Mouse (Mus musculus) thymus, adult 18-20 months (tissue): ENCODE measurements around the gene Rap1b.

Source experiments
- DNase-seq, 2 experiments: peaks; one replicate each; pipeline ENCODE4 v3.0.0; 2022; ENCODE audit warnings: mixed read lengths in 2 of 2

The Rap1b gene

DNA sequence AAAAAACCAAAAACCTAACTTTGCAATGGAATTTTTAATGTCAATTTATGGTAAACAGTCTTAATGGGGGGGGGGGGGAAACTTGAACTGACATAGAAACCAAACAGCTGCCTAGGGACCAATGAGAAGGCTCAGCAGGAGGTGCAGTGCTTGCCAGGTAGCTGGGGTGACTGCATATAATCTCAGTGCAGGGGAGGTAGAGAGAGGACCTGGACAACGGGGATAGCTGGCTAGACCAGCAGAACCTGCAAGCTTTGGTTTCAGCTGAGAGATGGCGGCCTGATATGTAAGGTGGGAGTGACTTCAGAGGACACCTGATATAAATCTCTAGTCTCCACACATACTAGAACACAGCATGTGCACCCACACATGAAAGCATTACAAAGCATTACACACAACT, 33.3 kb downstream of the Rap1b start:
- DNase-seq = no peak

DNA sequence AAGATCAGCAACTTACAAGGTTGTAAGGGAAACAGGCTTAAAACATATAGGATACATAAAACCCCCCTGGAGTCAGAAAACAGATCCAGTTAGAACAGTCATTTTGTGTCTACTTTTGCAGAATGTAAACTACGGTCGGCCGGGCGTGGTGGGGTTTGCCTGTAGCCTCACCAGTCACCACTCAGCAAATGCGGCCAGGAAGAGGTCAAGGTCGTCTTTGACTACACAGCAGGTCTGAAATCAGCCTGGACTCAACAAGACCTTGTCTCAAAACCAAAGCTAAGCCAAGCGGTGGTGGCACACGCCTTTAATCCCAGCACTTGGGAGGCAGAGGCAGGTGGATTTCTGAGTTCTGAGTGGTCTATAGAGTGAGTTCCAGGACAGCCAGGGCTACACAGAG, 34.3 kb downstream of the Rap1b start:
- DNase-seq = no peak

DNA sequence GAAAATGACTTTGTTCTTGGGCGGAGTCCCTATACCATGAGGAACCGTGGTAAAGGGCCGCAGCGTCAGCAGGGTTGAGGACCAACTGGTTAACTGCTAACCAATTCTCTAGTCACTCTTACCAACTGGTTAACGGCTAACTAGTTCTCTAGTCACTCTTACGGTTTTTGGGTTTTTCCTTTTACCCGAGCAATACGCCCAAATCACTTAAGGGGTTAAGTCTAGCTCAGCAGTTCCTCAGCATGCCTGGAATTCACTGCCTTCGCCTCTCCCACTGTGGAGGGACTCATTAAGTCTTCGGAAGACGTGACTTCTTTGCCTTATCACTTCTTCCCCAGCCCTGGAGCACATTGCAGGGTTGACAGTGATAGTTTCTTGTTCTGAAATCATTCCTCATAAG, 35.3 kb downstream of the Rap1b start:
- DNase-seq = no peak

DNA sequence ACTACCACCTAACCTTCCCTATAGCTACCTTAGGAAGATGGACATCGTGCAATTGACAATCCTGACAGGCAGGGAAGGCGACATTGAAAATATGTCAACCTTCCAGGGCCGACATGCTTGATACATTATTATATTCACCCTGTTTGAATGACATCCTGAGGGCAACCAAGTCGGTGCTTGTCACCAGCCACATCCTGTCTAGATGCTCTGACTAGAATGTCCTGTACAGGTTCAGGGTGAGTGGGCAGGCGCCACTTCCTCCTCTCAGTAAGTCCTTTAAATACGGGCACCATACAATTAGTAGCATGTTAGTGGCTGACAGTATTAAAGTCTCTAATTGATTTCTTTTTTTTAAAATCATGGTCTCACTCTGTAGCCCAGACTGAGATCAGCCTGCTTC, 37.8 kb downstream of the Rap1b start:
- no peak for DNase-seq

DNA sequence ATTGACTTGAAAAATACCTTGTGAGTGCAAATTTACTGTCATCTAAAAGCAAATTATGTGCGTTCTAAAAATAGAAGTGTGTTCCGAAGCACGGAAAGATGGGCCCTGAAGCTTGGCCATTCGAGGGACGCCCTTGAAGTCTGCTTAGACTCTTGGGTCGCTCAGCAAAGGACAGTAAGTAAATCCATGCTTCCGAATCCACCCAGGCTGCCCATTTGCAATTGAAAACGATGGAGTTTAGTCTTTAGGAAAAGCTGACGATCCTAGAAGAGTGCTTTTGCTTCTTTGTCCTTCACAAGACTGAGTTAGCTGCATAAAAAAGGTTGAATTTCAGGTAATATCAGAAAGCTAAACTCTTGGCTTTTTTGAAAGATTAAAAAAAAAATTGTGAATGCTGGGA, 39.9 kb downstream of the Rap1b start:
- DNase-seq = no peak

DNA sequence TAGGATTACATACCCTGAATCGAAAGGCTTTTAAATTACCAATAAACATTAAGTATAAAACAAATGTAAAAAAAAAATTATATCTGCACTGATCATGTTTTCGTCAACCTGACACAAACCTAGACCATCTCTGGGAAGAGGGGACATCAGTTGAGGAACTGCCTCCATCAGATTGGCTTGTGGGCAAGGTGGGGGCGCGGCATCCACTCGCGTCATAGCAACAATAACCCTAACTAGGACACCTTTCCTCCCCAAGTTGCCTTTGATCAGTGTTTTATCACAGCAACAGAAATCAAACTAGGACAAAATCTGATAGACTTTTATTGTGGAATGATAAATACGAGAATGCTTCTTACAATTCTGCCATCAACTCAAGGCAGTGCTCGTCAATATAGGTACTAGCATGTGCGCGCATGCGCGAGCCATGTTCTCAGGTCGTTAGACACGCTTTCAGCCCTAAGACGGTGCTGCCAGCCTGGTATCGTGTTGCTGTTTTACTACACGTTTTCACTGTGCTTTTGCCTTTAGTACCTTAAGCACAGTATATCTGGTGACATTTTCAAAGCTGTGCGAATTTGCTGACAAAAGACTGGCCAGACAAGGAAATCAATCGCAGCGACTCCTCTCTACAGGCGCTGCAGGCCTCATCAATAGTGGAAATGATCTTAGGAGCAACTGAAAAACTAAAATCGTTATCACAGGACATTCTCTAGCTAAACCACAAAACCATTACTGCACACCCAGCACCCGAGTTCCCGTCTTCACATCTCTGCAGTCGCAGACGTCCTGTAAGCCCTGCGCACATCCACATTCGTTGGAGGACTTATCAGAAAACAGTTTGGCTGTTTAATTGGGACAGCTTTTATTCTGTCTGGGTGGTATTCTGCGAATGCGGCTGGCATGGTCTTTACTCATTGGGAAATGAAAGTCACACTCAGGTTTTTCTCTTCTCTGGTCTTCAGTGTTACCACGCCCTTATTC, 41.7 kb downstream of the Rap1b start:
- DNase-seq = no peak

DNA sequence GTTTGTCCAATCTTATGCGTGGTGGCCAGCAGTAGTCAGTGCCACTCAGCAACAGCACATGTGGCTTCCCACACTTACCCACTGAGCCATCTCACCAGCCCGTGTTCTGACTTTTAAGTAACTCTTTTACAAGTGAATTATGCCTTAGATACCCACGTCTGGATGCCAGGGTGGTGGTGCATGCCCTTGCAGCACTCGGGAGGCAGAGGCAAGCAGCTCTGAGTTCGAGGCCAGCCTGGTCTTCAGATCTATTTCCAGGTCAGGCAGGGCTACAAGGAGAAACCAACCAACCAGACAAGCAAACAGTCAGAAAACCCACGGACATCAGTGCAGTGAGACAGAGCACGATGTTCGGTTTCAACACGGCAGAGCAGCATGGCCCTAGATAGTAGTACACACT, 43.9 kb downstream of the Rap1b start:
- no peak for DNase-seq

DNA sequence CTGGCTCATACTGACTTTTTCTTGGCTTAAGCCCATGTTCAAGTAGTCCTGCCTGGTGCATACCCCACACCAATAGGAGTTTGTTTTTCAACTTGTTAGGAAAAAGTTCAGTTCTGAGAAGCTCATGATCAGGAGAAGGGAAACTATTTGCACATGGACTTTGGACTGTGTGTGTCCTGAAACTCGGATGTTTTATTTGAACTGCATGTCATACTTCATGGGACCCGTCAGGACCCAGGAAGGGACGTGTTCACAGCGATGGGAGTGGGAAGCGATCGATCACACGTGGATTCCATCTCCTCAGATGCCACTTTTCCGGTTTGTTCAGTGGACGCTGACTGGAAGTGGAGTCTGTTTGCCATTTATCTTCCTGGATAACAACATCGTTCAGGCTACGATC, 46.0 kb downstream of the Rap1b start:
- no peak for DNase-seq

DNA sequence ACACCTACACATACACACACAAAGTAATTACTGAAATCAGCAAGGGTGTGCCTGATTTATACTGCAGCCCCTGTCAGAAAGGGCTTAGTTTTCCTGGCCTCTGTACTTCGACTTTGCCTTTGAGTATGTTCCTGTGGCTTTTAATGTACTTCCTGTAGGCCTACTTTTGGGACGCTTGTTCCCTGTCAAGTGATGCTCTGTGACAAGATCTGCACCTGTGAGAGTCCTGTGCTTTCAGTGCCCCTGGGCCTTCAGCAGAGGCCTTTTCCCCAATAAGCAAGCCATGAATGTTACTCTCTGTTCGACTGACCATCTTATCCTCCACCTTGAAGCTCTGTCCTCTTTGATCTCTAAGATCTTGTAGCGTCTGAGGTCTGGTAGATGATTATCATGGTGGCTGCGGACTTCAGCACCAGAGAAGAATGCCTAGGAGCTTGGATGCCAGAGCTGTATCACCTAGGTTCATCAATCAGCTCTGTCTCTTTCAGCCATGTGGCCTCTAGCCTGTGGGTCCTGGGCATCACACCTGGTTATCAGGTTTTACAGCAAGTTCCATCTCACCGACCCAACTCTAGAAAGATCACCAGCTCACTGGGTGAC, 47.3 kb downstream of the Rap1b start:
- DNase-seq = peak; percentile 23 to 62

DNA sequence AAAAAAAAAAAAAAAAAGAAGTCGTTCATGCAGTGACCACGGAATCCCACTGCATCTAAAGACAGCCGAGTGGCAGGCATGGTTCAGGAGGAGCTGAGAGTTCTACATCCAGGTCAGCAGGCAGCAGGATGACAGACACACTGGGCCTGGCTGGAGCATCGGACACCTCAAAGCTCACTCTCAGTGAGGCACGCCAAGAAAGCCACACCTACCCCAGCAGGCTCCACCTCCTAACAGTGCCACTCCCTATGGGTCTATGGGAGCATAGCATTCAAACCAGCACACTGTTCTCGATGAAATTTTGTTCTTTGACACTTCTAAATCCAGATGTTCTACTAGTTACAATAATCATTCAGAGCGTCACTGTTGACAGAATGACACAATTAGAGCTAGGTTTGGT, 48.2 kb downstream of the Rap1b start:
- DNase-seq = no peak

DNA sequence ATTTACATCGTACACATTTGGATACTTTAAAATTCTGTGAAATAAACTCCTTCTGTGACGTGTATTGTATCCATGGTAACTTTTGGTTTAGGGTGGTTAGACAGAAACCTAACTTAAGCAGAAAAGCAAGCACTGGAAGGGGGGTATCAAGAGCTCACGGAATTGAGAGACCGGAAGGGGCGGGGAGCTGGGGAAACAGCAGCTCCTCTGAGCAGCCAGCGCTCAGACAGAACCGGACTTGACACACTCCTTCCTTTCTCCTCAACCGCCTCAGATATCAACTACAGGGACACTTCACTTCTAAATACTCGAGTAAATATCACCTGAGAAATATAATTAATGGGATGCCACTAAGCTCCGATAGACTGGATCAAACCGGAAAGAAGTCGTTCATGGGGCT, 48.7 kb downstream of the Rap1b start:
- DNase-seq = no peak

DNA sequence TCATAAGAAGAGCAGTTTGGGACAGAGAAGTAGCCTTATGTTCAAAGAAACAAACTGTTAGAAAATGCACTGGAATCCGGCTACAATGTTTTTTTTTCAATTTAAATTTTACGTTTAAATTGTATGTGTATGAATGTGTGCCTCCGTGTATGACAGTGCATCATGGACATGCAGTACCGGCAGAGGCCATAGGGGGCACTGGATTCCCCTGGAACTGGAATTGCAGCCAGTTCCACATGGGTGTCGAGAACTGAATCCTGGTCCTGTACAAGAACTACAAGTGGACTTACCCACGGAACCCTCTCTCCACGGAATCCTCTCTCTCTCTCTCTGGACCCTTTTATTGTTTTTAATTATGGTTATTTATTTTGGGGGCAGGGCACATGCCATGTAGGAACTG, 49.7 kb downstream of the Rap1b start:
- no peak for DNase-seq

DNA sequence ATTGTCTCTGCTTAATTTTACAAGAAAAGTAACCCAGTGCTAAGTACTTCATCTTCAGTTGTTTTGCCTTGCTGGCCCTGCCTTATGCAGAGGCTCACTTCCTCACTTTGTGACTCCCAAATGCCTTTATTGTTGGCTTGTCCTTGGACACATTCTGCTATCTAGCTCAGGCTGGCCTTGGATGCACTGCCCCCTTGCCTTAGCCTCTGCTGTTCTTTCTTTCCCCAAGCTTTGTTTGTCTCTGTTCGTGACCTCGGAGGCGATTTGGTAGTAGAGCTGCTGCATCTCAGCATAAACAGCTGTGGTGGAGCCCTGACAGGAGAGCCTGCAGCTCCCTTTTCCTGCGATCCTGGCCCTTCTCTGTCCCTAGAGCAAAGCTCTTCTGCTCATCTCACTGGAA, 50.6 kb downstream of the Rap1b start:
- no peak for DNase-seq

DNA sequence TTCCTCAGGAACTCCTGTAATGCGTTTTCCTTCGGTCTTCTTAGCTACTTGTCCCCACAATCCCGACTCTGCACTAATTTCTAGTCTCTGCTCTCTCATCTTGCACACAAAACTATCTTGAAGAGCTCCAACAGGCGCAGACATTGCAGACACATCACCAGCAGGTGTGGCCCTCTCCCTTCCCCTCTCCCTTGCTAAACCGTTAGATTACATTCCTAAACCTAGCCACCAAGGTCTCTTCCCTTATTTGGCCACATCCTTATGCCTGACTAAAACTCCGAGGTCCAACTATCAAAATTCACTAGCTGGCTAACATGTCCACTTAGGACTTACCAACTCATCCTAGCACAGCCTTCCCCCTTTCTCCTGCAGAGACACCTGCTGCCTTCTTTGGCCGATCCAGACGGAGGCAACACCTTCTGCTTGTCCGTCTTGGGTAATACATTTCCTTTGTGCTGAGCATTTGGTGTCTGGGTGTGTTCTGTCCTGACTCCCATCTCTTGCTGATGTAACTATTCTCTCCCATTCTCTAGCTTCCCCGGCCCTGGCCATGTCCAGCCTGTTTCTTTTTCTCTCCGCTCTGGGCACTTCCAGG, 52.3 kb downstream of the Rap1b start:
- DNase-seq = no peak

DNA sequence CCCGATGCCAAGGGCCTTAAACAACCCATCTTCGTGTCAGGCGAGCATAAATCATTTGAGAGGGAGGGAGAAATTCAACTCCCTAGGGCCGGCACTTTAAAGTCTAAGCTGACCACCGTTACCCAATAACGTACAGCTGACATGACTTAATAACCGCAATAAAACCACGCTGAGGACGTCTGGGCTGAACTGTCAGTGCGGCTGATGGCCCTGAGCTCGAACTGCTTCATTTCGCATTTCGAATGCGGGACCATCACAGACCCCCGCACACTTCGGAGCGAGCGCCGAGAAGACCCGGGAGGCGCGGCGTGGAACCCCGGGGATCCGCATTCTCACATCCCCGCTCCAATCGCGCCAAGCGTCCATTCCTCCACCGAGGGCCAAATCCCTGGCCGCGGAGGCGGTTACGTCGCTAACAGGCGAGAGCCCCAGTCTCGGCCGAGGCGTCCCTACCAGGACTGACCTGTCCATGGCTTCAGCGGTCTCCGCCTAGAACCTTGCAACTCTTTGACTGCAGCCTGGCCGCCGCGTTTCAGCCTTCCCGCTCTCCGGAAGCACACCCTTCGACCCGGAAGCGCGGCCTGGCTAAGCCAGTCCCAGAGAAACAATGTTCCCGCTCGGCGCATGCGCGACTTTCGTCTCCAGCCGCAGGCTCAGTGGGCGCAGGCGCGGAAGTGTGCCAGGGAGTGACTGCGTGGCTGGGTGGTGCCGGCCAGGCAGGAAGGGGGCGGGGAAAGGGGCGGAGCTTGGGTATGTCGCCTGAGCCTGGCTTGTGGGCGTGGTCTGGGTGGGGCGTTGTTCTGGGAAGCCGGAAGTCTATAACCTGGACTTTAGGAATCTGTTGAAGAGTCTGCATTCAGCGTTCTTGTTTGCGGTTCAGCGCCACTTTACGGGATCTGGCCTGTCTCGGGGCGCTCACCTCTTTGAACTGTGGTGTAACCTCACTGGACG, 53.4 kb downstream of the Rap1b start, which contains the start of gene Nup107:
TSS of gene Nup107 (minus strand) at position 565 of the 951 bp plus-strand sequence.
- DNase-seq = peak; percentile 100

DNA sequence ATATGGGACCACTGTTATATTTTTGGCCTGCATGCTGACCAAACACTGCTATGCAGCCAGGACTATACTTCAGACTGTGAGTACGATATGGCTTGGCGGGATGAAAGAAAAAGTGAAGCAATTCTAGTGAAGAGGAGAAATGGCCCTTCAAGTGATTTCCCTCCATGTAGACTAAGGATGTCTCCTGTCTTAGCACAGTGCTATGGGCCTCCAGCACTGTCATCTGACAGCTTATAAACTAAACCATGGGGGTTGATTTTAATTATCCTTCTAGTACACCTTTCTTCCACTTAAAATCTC, 54.7 kb downstream of the Rap1b start:
- DNase-seq = no peak

DNA sequence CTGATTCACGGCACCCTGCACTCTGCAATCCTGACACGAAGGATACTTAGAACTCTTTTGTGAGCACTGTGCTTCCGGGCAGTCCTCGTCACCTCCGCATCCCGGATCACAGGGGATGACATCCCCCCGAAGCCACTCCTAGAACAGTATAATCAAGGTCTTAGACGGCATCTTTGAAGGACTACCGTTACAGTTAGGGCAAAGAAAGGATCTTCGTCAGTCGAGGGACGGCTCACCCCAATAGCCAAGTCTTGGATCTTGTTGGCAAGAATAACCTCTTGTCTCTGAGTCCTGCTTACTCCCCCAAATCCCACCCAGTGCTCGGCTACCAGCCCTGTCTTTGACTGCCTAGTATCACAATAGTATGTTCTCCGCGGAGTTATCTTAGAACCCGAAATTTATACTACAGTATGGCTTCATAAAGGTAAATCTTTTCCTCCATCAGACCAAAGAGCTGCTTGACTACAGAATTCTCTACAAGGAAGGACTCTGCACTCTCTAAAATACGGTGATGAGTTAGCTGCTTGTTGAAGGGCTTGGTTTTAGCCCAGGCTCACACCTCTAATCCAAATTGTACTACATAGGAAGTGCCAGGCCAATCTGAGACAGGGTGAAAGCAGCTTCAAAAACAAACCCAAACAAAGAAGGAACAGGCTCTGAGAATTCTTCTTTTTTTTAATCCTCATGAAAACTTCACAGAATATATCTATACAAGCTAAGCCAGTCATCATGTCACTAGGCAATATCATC, 55.2 kb downstream of the Rap1b start:
- no peak for DNase-seq

DNA sequence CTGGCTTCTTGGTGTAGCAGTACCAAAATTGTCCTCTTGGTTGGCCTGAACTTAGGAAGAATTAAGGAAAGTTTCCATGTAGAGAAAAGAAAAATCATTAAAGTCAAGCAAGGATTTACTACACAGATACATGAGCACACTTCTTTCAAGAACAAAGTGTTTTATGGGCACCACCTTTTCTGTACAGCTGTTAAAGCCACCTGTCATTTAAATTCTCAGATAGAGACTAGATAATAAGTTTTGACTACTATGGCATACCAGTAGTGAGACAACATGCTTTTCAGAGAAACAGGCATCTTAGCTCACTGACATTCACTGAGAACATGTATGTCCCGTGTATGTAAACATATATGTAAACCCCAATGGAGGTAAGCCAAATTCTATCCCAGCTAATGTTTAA, 55.8 kb downstream of the Rap1b start:
- DNase-seq = no peak

DNA sequence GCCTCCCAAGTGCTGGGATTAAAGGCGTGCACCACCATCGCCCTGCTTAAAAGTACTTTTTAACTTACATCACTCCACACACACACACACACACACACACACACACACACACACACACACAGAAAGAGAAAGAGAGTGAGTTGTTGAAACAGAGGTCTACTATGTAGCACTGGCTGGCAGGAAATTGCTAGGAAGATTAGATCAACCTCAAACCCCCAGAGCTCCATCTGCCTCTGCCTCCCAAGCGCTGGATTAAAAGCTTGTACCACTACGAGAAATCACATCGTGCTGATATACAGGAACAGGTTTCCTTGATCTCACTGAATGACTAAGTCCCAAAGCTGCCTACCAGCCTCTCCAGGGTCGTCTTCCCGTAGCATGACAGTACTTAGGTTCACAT, 61.2 kb downstream of the Rap1b start:
- no peak for DNase-seq

DNA sequence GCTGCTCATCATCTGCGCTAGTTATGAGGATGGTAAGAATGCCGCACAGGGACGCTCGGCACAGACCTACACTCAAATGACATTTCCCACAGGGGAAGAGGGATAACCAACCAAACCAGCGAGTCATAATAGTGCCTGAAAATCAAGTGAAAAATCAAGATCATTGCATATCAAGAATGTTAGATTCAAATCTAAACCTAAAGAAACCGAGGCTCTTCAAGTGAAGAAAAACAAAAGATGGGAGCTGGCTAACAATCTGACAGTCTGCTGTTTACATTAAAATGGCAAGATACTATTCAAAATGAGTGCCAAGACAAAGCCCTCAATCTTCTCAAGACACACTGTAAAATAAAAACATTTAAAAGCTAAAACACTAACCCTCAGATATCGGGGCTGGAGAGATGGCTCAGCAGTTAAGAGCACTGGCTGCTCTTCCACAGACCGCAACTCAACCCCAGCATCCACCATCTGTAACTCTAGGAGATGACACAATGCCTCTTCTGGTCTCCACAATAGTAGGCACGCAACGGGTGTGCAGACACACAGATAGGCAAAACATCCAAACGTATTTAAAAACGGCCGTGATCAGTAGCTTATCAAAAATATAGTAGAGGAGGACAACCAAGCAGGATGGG, 61.9 kb downstream of the Rap1b start:
- no peak for DNase-seq

DNA sequence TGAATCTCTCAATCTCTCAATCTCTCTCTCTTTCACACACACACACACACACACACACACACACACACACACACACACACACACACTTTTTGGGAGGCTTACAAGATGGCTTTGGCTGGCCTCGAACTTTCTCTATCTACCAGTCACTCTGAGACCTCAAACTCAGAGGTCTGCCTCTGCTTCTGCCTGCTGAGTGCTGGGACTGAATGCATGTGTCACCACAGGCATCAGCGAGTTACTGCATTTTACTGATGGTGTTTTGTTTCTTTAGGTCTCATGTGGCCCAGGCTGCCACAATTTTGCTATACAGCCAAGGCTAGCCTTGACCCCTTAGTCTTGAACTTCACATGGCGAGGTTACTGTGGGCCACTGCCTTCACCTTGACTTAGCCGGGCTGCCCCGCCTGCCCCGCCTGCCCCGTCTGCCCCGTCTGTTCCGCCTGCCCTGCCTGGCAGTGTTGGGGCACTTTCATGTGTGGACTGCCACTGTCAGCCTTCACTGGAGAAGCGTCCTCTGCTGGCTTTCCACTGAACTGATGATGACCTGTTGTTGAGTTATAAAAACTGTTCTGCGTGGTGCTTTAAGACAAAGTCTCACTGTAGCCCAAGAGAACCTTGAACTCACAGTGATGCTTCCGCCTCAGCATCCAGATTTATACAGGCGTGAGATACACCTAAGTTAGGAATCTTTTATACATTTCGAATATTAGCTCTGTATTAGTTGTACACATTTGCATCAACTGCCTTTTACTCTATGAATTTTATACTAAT, 63.2 kb downstream of the Rap1b start:
- DNase-seq = no peak
